Mouse (Mus musculus) embryonic fibroblast, embryonic 13.5 days (primary cell): ENCODE data around the gene Acer1. TPM values are rescaled to one million over a fixed set of nuclear protein-coding genes. Genes with fewer than 3 reads are reported as not detected.

Experiments
- H3K27ac ChIP-seq: 2 replicates; pipeline ENCODE4 v1.5.1; 2012; ENCODE audit warnings: low read length, control low read depth, inconsistent platforms; ENCODE audit not compliant: insufficient read depth
- H3K4me1 ChIP-seq: 2 replicates; pipeline ENCODE4 v1.6.1; 2011; ENCODE audit warnings: low read length; ENCODE audit not compliant: control insufficient read depth, insufficient read depth
- H3K4me3 ChIP-seq: 2 replicates; pipeline ENCODE4 v1.5.1; 2011; ENCODE audit warnings: mild to moderate bottlenecking, control low read depth, low read length; ENCODE audit not compliant: insufficient read depth
- CTCF ChIP-seq: IDR thresholded peaks from 2 replicates; pipeline ENCODE4 v1.5.1; 2011; ENCODE audit warnings: mild to moderate bottlenecking, control low read depth, low read length, moderate library complexity, borderline replicate concordance; ENCODE audit not compliant: insufficient read depth
- POLR2A ChIP-seq: IDR thresholded peaks from 2 replicates; pipeline ENCODE4 v1.6.1; 2011; ENCODE audit warnings: low read depth, mild to moderate bottlenecking, control low read depth, low read length, moderate library complexity
- polyA plus RNA-seq: library from polyadenylated mRNA; stranded (reverse); fragments of >200 nt; gene quantifications from 2 replicates; pipeline ENCODE4 v1.2.4, GENCODE M21; 2011; ENCODE audit warnings: low read depth; ENCODE audit not compliant: missing spikeins, insufficient read length

Acer1 gene
- polyA plus RNA-seq, 1 experiment = not detected

DNA sequence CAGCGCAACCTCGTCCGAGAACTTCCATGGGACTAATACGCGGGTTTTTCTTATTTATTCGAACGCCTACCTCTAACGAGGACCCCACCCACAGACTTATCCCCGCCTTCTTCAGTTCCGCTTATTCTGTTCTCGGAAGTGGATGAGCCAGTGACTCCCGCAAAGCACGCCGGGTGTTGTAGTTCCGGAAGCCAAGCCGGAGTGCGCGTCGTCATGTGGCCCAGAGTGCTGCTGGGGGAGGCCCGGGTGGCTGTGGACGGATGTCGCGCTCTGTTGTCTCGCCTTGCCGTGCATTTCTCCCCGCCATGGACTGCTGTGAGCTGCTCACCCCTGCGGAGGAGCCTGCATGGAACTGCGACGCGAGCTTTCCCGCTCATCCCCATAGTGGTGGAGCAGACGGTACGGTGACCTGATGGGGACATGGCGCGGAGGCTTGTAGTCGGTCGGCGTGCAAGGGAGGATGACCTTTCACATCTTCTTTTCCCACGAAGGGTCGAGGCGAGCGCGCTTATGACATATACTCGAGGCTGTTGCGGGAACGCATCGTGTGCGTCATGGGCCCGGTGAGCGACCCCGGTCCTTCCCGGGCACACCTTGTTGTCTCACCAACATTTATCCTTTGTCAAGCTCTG lies 8.3 kb upstream of the Acer1 start, which contains the start of gene Clpp:
Gene Clpp (plus strand): TSS at position 191 of the 632 bp plus-strand sequence.
- no peaks in the 10 kb centered on the region for H3K4me1 ChIP-seq
- no peak for TF ChIP-seq CTCF
- TF ChIP-seq POLR2A = peak; percentile 96

DNA sequence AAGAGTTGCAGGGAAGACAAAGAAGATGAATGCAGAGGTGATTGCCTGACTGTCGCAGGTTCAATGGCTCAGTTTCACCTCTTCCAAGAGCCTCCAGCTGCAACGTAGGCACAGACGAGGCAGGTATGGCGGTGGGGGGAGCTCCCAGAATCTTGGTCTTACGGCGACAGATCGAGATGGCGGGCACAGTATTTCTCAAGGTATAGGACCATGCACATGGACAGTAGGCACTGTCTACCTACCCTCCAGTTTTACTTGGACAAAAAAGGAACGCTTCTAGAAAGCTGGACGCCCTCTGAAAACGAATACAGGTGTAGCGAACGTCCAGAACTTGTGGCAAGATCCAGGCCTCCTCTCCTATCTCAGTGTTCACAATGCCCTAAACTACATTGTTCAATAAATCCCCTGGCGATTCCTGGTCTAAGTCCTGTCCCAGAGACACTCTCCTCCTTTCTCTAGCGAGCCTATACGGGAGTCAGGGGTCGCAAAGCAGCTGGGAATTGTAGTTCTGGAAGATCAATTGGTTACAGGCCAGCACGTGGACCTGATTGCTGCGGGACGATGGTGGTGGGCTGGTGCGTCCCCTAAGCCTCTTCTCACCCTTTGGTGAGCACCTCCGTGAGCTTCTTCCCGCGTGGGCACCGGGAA lies 7.7 kb upstream of the Acer1 start:
- TF ChIP-seq POLR2A = peak; percentile 76; the same call in 1 of the 2 replicates
- TF ChIP-seq CTCF = no peak
- Histone ChIP-seq H3K27ac (peak overlapping the region; percentile 34; the same call in 1 of the 2 replicates), H3K4me1 (no peaks in the 10 kb centered on the region), H3K4me3 (peak overlapping the region; percentile 66)

More for the DNA sequence above, 8.3 kb upstream of the Acer1 start, which contains the start of gene Clpp:
- Histone ChIP-seq H3K4me3 (peak within 1 kb of the TSS; percentile 66), H3K27ac (peak within 1 kb of the TSS; percentile 34; the same call in 1 of the 2 replicates)

DNA sequence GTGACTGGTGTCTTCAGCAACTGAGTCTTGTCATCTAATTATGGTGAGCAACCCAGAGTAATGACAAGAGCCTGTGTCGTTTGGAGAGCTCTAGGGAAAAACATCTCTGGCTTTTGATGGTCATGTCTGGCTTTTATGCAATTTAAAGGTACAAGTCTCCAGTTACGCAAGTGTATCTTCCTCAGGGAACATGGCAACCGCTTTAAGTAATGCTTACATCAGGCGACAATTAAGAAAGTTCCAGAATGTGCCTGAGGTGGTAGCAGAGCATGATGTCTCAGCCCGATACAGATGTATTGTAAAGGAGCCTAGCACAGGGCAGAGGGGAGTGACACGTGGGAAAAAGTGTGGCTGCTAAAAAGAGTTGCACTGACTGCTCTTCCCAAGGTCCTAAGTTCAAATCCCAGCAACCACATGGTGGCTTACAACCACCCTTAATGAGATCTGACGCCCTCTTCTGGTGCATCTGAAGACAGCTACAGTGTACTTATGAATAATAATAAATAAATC lies 7.0 kb upstream of the Acer1 start:
- no peak overlapping the region for H3K27ac ChIP-seq
- no peak overlapping the region for H3K4me3 ChIP-seq
- no peaks in the 10 kb centered on the region for H3K4me1 ChIP-seq
- no peak for TF ChIP-seq POLR2A
- no peak for TF ChIP-seq CTCF

DNA sequence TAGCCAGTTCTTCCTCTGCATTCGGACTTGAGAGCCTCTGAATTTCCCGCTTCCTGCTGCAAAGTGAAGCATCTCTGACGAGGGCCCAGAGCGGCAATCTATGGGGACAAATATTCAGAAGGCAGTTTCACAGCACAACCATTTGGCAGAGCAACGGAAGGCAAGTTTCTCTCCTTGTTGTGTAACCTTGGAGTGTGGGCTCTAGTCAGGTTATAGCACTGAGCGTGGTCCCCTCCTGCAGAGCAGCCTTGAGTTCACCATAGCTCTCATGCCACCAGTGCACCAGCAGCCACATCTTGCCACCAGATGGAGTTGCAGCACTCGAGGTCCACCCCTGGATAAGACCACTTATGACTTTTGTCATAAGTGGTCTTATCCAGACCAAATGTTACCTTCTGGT lies 6.5 kb upstream of the Acer1 start:
- H3K27ac ChIP-seq = no peak overlapping the region
- TF ChIP-seq CTCF (no peak), POLR2A (no peak)
- H3K4me3 ChIP-seq = no peak overlapping the region
- H3K4me1 ChIP-seq = no peaks in the 10 kb centered on the region

DNA sequence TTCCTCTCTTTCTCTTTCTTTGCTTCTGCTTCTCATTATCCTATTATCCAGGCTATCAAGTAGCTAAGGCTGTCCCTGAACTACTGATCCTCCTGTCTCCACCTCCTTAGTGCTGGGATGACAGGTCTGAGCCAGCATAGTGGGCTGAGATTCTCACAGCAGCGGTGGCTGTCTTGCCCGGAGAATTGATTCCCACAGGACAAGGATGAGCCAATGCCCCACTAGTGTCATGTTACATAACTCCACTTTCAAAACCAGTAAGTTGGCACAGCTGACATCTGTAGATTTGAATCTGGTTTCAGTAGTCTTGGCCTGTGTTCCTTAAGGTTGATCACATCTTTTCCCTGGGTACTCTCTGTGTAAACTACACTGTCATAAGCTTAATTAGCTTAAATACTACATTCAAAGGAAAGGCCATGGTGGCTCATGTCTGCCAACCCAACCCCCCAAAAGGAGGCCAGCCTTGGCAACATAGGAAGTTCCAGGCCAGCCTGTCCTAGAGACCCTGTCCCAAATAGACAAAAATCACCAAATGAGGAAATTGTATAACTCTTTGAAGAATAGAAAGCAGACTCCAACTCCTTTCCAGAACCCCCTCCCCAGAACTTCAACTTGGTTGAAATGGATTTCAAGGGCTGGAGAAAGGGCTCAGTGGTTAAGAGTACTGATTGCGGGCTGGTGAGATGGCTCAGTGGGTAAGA lies 4.3 kb upstream of the Acer1 start:
- no peaks in the 10 kb centered on the region for H3K4me1 ChIP-seq
- no peak overlapping the region for H3K4me3 ChIP-seq
- no peak overlapping the region for H3K27ac ChIP-seq
- TF ChIP-seq CTCF (no peak), POLR2A (no peak)

DNA sequence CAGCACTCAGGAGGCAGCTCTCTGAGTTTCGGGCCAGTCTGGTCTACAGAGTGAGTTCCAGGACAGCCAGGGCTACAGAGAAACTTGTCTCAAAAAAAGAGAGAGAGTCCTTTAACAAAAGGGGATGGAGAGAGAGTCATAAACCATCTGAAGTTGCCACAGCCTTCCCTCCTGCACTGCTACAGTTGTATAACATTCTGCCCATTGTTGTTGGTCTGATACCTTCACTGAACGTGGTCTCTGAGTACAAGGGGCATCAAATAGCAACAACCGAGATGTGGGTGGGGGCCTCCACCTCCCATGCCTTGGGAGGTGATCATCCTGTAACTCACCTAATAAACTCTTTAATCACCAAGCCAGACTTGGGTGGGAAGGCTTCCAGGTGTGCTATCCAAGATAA lies 3.7 kb upstream of the Acer1 start:
- Histone ChIP-seq H3K4me3 (no peak overlapping the region), H3K4me1 (no peaks in the 10 kb centered on the region), H3K27ac (no peak overlapping the region)
- TF ChIP-seq POLR2A = no peak
- TF ChIP-seq CTCF = no peak

DNA sequence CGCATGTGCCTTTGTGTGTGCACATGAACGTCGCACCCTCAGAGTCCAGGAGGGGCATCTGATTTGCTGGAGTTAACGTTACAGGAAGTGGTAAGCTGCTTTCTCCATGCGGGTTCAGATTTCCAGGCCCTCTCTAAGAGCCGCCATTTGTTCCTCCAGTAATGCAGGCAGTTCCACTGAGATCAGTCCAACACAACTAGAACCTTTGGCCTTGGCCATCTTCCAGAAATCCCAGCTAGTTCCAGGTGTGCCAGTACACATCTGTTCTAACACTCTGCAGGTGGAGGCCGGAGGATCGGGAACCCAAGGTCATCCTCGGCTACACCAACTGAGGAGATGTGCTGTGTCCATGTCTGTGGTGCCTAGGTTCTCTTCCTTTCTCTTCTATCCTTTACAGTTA lies 3.0 kb upstream of the Acer1 start:
- no peak overlapping the region for H3K4me3 ChIP-seq
- no peaks in the 10 kb centered on the region for H3K4me1 ChIP-seq
- TF ChIP-seq POLR2A (no peak), CTCF (no peak)
- H3K27ac ChIP-seq = no peak overlapping the region

DNA sequence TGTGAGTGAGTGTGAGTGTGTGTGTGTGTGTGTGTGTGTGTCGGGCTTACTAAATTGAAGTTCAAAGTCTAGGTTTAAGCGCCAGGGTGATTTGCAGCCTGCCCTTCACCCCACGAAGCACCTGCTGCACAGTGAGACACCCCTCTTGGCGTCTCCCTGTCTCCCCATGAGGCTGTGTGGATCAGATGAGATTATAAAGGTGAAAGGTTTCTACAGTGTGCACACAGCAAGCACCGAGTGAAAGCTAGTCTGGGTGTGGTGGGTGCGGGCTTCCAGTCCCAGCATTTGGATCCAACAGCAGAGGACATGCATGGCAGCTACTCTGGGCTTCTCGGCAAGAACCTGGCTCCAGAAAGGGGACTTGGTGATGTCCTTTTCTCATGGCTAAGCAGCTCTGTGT lies 877 bp downstream of the Acer1 start:
- no peak overlapping the region for H3K27ac ChIP-seq
- no peak overlapping the region for H3K4me3 ChIP-seq
- TF ChIP-seq POLR2A = no peak
- TF ChIP-seq CTCF = no peak
- no peaks in the 10 kb centered on the region for H3K4me1 ChIP-seq

DNA sequence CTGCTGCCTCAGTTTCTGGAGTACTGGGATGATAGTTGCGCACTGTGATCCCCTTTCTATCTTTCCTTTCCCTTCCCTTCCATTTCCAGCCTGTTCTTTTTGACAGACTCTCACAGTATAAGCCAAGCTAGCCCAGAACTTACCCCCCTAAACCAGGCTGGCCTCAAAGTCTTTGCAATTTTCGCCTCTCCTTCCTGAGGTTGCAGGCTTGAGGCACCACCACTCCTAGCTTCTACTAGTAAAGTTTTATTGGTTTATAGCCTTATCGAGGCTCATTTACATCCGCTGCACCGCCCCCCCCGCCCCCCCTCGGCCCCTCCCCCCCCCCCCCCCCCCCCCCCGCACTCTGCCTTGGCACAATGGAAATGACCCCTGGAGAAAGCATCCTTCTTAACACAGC lies 2.4 kb downstream of the Acer1 start:
- H3K27ac ChIP-seq = no peak overlapping the region
- no peaks in the 10 kb centered on the region for H3K4me1 ChIP-seq
- no peak overlapping the region for H3K4me3 ChIP-seq
- TF ChIP-seq POLR2A = no peak
- TF ChIP-seq CTCF = no peak

DNA sequence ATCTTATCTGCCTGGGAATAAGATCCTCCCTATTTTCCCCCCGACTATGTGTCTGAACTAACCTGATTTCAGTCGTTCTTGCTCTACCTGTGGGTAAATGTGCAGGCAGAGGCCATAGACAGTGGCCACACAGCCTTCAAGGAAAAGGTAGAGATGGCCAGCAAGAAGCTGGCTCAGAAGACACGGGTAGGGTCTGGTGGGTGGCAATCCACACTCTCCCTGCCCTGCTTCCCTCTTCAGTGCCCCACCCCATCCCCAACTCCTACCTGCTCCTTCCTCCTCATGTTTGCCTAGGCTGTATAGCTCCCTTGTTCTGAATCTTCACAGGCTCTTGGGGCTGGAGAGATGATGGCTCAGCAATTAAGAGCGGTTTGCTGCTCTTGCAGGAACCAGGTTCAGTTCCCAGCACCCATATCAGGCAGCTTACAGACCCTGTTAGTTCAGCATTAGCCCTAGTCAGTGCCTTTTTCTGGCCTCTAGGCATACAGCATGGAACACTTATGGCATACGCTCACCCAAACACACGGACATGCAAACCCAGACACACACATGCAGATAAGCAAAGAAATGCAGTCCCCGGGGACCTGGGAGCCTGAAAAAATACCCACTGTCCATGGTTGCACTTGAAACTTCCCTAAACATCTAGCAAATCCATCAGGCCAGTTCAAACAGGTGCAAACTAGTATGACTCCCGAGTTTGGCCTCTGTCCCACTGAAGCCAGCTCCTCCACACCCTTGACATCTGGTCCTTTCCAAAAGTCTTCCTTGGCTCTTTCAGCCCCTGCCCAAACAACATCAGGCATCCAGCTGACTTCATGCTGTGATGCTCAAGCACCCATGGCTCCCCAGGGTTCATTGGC lies 5.2 kb downstream of the Acer1 start:
- H3K4me1 ChIP-seq = no peaks in the 10 kb centered on the region
- TF ChIP-seq CTCF (no peak), POLR2A (no peak)
- no peak overlapping the region for H3K27ac ChIP-seq
- H3K4me3 ChIP-seq = no peak overlapping the region
